Mouse (Mus musculus) thymus, adult 18-20 months (tissue): ENCODE data around the gene Hectd4.
A peak's percentile ranks its signal among the peaks of the same experiment; 100 is the strongest.
"Not testable (repeated sequence)": the region's sequence is repeated elsewhere in the genome, so short reads cannot be mapped to it uniquely, and the experiment has no call there.

Experiments
- DNase-seq, 2 experiments: peaks; one replicate each; pipeline ENCODE4 v3.0.0; 2022; ENCODE audit warnings: mixed read lengths in 2 of 2

Hectd4 gene

GRCm38 (mm10) chr5:121206984-121207383 is 13.0 kb upstream of the Hectd4 start:
- no peak for DNase-seq

DNA sequence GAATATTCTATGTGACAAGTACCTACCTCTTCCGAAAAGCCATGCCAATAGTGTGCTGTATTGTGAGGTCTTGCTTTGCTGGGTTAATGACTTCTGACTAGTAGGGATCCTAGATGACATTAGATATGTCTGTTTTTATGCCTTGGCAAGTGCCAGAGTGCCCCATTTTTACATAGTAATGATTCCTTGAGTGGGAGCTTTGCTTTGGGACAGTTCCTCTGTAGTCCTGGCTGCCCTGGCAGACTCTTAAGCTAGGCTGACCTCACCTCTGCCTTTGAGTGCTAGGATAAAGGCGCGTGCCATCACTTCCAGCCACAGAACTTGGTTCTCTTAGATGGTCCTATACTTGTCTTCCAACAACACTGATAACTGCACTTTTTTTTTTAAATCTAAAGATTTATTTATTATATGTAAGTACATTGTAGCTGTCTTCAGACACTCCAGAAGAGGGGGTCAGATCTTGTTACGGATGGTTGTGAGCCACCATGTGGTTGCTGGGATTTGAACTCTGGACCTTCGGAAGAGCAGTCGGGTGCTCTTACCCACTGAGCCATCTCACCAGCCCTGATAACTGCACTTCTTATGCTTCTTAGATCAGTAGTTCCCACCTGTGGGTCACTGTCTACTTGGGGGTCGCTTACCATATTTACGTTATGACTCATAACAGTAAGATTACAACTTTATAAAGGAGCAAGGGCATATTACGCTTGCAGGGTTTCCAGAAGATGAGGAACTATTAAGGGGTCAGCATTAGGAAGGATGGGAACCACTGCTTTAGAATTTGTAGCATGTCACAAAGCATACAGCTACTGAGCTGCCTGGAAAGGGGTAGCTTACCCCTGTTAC is 10.0 kb upstream of the Hectd4 start:
- no peak for DNase-seq

DNA sequence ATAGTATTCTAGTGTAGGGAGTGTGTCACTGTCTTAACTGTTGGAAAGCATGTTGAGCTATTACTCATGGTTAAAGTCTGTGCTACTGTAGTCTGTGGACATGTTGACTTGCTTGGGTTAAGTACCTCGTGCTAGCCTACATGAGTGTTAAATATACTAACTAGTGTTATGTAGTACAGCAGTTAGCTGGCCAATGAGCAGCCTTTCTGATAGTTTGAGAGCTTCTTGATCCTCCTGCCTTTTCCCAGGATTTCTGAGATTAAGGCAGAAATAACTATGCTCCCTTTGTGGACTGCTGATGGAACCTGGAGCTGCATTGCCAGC is 9.5 kb upstream of the Hectd4 start:
- DNase-seq: no peak

GRCm38 (mm10) chr5:121212108-121212507 is 7.9 kb upstream of the Hectd4 start:
- DNase-seq: no peak

GRCm38 (mm10) chr5:121214707-121215106 is 5.3 kb upstream of the Hectd4 start:
- no peak for DNase-seq

GRCm38 (mm10) chr5:121215380-121216125 is 4.5 kb upstream of the Hectd4 start:
- no peak for DNase-seq

DNA sequence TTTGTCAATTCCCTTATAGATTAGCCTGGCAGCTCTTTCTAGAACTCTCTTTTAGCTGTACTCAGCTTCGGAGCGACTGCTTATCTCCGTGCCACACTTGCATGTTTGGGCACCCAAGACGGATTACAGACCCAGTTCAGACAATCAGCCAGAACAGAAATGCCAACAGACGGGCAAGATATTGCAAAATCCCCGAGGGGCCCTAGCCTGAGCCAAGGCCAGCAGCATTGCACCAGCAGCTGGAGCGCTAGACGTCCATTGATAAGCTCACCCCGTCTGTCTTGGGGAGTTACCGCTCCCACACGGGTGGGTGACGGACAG is 3.9 kb upstream of the Hectd4 start:
- no peak for DNase-seq

- not testable (repeated sequence) for DNase-seq
These were observed 3.3 kb upstream of the Hectd4 start for GRCm38 (mm10) chr5:121216584-121217312.

- DNase-seq: no peak
These were observed 2.7 kb upstream of the Hectd4 start for GRCm38 (mm10) chr5:121217313-121217634.

GRCm38 (mm10) chr5:121219190-121219589 is 829 bp upstream of the Hectd4 start:
- DNase-seq: no peak

- peak; percentile 46 to 51 for DNase-seq
These were observed 798 bp downstream of the Hectd4 start for GRCm38 (mm10) chr5:121220732-121221301.

GRCm38 (mm10) chr5:121221328-121221850 is 1.4 kb downstream of the Hectd4 start:
- DNase-seq: no peak

GRCm38 (mm10) chr5:121224020-121224419 is 4.0 kb downstream of the Hectd4 start:
- DNase-seq: not testable (repeated sequence)

GRCm38 (mm10) chr5:121224856-121225255 is 4.8 kb downstream of the Hectd4 start:
- DNase-seq: no peak

DNA sequence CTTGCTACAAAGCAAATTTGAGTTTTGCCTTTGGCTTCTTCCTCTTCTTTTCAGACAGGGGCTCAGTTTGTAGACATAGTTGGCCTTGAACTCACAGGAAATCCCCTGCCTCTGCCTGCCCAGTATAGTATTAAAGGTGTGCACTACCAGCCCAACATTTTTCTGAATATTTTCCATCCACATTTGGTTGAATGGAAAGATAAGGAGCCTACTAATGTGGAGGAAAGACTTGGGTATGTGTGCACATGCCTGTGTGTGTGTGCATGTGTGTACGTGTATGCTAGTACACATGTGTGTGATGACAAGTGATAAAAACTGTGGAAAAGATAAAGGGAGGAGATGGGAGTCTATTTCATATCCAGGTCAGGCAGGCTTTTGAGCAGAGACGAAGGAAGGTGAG is 5.8 kb downstream of the Hectd4 start:
- DNase-seq: no peak

DNA sequence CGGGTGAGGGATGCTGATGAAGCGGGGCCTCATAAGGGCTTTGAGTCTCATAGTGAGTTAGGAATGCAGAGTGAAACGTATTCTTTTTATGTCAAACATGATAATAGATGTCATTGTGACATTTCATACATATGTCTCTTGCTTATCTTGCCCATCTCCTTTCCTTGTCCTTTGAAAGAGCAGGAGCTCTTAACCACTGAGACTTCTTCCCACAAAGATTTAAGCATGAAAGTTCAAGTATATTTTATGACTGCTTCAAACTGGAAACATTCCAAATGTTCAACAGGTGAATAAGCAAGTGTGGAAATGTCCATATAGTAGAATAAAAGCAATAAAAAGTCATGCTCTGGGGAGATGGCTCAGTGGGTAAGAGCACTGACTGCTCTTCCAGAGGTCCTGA is 6.4 kb downstream of the Hectd4 start:
- DNase-seq: no peak

DNA sequence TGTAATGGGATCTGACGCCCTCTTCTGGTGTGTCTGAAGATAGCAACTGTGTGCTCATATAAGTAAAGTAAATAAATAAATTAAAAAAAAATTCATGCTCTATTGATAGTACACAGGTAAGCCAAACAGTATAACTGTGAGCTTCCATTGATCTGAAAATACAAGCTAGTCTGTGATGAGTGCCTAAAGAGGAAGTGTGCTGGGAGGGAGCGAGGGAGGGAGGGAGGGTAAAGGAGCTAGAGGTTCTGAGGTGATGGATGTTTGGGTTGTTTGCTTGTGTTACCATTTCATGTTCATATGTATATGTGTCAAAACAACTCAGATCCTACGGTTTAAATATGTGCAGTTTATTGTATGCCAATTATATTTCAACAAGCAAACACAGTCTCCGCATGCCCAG is 6.8 kb downstream of the Hectd4 start:
- DNase-seq: no peak

DNA sequence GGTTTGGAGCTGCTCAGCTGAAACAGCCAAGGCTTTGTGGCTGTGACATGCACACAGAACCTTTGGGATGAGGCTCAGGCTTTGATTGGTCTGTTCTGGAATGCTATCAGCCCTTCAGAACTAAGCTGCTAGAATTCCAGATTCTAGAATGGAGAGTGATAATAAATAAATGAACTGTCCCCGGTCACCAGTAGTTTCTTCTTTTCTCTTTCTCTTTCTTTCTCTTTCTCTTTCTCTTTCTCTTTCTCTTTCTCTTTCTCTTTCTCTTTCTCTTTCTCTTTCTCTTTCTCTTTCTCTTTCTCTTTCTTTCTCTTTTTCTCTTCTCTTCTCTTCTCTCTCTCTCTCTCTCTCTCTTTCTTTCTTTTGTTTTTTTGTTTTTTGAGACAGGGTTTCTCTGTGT is 7.3 kb downstream of the Hectd4 start:
- DNase-seq: not testable (repeated sequence)

DNA sequence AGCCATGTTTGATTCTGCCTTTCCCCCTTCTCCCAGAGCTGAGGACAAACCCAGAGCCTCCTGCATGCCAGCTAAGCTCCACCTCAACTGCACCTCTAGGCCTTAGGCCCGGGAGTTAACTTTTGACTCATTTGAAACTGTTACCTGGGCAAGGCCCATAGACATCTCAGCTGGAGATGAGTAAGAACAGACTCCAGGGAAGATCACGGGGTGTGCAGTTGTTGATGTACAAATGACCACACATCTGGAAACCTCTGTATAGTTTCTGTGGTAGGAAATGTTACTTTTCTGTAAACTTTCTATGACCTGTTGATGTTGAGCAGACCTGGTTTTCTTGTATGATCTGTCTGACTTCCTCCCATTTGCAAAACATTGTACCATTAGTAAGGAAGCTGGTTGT is 9.2 kb downstream of the Hectd4 start:
- DNase-seq: no peak

GRCm38 (mm10) chr5:121230811-121231210 is 10.8 kb downstream of the Hectd4 start:
- no peak for DNase-seq

DNA sequence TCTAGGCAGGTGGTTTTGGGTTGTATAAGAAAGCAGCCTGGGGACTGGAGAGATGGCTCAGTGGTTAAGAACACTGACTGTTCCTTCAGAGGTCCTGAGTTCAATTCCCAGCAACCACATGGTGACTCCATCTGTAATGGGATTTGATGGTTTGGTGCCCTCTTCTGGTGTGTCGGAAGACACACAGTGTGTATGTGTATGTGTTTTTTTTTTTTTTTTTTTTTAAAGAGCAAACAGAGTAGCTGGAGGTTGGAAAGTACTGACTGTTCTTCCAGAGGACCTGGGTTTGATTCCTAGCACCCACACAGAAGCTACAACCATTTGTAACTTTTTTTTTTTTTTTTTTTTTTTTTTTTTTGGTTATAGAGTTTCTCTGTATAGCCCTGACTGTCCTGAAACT is 12.8 kb downstream of the Hectd4 start:
- DNase-seq: no peak

DNA sequence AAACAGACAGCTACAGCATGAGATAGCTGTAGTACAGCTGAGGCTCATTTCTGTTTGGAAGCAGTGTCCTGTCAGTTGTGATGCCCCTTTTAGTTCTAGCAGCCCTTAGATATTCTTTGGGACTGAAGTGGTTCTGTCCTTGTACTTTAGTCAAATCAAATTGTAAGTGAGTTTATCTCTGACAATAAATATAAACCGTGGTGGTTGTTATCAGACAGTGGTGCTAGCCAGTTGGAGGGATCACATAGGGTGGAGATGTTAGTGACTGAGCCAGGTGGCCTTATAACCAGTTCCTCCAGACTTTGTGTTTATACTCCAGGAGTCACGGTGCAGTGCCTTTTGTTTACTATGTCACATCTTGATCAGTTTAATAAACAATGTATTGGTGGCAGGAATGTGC is 13.7 kb downstream of the Hectd4 start:
- no peak for DNase-seq

GRCm38 (mm10) chr5:121236171-121236570 is 16.2 kb downstream of the Hectd4 start:
- DNase-seq: no peak
